Mouse (Mus musculus) MEL (cell line): Measurements from ENCODE around the gene Trib3. TPM values are rescaled to one million over a fixed set of nuclear protein-coding genes. Genes with fewer than 3 reads are reported as not detected.

ENCODE experiments used
- DNase-seq: peaks from one replicate; pipeline ENCODE4 v3.0.0; 2011; ENCODE audit warnings: low read depth, low spot score
- H3K27ac ChIP-seq: 2 replicates; pipeline ENCODE4 v1.5.1; 2012; ENCODE audit warnings: low read depth, mild to moderate bottlenecking, control low read depth, low read length, moderate library complexity; ENCODE audit not compliant: control insufficient read depth
- H3K27me3 ChIP-seq, 2 experiments: fragments of 150-350 bp in 1 of 2; sonication (generic) in 1 of 2; 2 replicates each; pipeline ENCODE4 v1.6.1; 2012; ENCODE audit warnings: low read length in 2 of 2, mild to moderate bottlenecking in 2 of 2, improper control_type of control experiment in 1 of 2, moderate library complexity in 1 of 2; ENCODE audit not compliant: insufficient read depth in 2 of 2, control insufficient read depth in 1 of 2
- H3K36me3 ChIP-seq, 2 experiments: 2 replicates each; pipeline ENCODE4 v1.6.1; 2012 to 2014; ENCODE audit warnings: low read length in 2 of 2, improper control_type of control experiment in 1 of 2, inconsistent platforms in 1 of 2, mild to moderate bottlenecking in 1 of 2; ENCODE audit not compliant: insufficient read depth in 2 of 2, control insufficient read depth in 1 of 2
- H3K4me1 ChIP-seq, 2 experiments: fragments of 150-350 bp in 1 of 2; sonication (generic) in 1 of 2; 2 replicates each; pipeline ENCODE4 v1.6.1; 2012; ENCODE audit warnings: low read length in 2 of 2, improper control_type of control experiment in 1 of 2, mild to moderate bottlenecking in 1 of 2; ENCODE audit not compliant: insufficient read depth in 2 of 2, control insufficient read depth in 1 of 2
- H3K4me3 ChIP-seq, 2 experiments: fragments of 150-350 bp in 1 of 2; sonication (generic) in 1 of 2; 2 replicates each; pipeline ENCODE4 v1.5.1; 2012; ENCODE audit warnings: low read depth in 2 of 2, low read length in 2 of 2, mild to moderate bottlenecking in 2 of 2, moderate library complexity in 2 of 2, control low read depth in 1 of 2, improper control_type of control experiment in 1 of 2; ENCODE audit not compliant: control insufficient read depth in 1 of 2, insufficient read depth in 1 of 2
- H3K79me2 ChIP-seq: 2 replicates; pipeline ENCODE4 v1.6.1; 2012; ENCODE audit warnings: mild to moderate bottlenecking, low read length, moderate library complexity; ENCODE audit not compliant: control insufficient read depth, poor library complexity, insufficient read depth
- H3K9ac ChIP-seq: 2 replicates; pipeline ENCODE4 v1.6.1; 2012; ENCODE audit warnings: low read depth, mild to moderate bottlenecking, control low read depth, low read length, moderate library complexity; ENCODE audit not compliant: control insufficient read depth, poor library complexity, severe bottlenecking
- H3K9me3 ChIP-seq: fragments of 150-350 bp; sonication (generic); replicated peaks from 2 replicates; pipeline ENCODE4 v1.6.1; 2012; ENCODE audit warnings: mild to moderate bottlenecking, low read length, improper control_type of control experiment, moderate library complexity; ENCODE audit not compliant: insufficient read depth
- CHD2 ChIP-seq: IDR thresholded peaks from 2 replicates; pipeline ENCODE4 v1.6.1; 2011; ENCODE audit warnings: low read length, improper control_type of control experiment
- CTCF ChIP-seq, 3 experiments: IDR thresholded peaks in 2 of 3; conservative IDR thresholded peaks in 1 of 3; 2 replicates each; pipeline ENCODE4 v1.5.1; 2011 to 2012; ENCODE audit warnings: low read length in 3 of 3, low read depth in 2 of 3, mild to moderate bottlenecking in 2 of 3, improper control_type of control experiment in 1 of 3, inconsistent platforms in 1 of 3, mixed read lengths in 1 of 3, moderate library complexity in 1 of 3; ENCODE audit not compliant: control insufficient read depth in 1 of 3, insufficient read depth in 1 of 3, poor library complexity in 1 of 3, severe bottlenecking in 1 of 3
- E2F4 ChIP-seq: IDR thresholded peaks from 2 replicates; pipeline ENCODE4 v1.6.1; 2011; ENCODE audit warnings: low read depth, low read length, improper control_type of control experiment, borderline replicate concordance
- ELF1 ChIP-seq: IDR thresholded peaks from 2 replicates; pipeline ENCODE4 v1.6.1; 2014; ENCODE audit warnings: low read depth, mild to moderate bottlenecking, inconsistent platforms, low read length, improper control_type of control experiment, moderate library complexity
- EP300 ChIP-seq, 2 experiments: IDR thresholded peaks; 2 replicates each; pipeline ENCODE4 v1.6.1; 2011; ENCODE audit warnings: improper control_type of control experiment in 2 of 2, low read length in 2 of 2, low read depth in 1 of 2, mild to moderate bottlenecking in 1 of 2
- ETS1 ChIP-seq: IDR thresholded peaks from 2 replicates; pipeline ENCODE4 v1.6.1; 2012; ENCODE audit warnings: low read depth, mild to moderate bottlenecking, inconsistent platforms, low read length, improper control_type of control experiment, moderate library complexity
- GABPA ChIP-seq: IDR thresholded peaks from 2 replicates; pipeline ENCODE4 v1.6.1; 2012; ENCODE audit warnings: low read depth, mild to moderate bottlenecking, inconsistent platforms, low read length, improper control_type of control experiment, moderate library complexity
- GATA1 ChIP-seq: IDR thresholded peaks from 2 replicates; pipeline ENCODE4 v1.6.1; 2011; ENCODE audit warnings: low read depth, low read length, improper control_type of control experiment
- HCFC1 ChIP-seq: IDR thresholded peaks from 2 replicates; pipeline ENCODE4 v1.6.1; 2012; ENCODE audit warnings: low read depth, mild to moderate bottlenecking, inconsistent platforms, low read length, improper control_type of control experiment, moderate library complexity
- JUND ChIP-seq: IDR thresholded peaks from 2 replicates; pipeline ENCODE4 v1.6.1; 2011; ENCODE audit warnings: low read depth, mild to moderate bottlenecking, improper control_type of control experiment, low read length
- KAT2A ChIP-seq: conservative IDR thresholded peaks from 2 replicates; pipeline ENCODE4 v1.6.1; 2012; ENCODE audit warnings: low read depth, low read length, improper control_type of control experiment, inconsistent platforms
- MAX ChIP-seq: IDR thresholded peaks from 2 replicates; pipeline ENCODE4 v1.6.1; 2011; ENCODE audit warnings: low read length, improper control_type of control experiment
- MEF2A ChIP-seq: IDR thresholded peaks from 2 replicates; pipeline ENCODE4 v1.6.1; 2014; ENCODE audit warnings: low read depth, mild to moderate bottlenecking, inconsistent platforms, low read length, improper control_type of control experiment; ENCODE audit not compliant: poor library complexity, insufficient replicate concordance, severe bottlenecking; ENCODE audit errors: extremely low read depth
- MYB ChIP-seq: IDR thresholded peaks from 2 replicates; pipeline ENCODE4 v1.6.1; 2011; ENCODE audit warnings: mild to moderate bottlenecking, low read depth, low read length, improper control_type of control experiment
- MYC ChIP-seq: IDR thresholded peaks from 2 replicates; pipeline ENCODE4 v1.6.1; 2011; ENCODE audit warnings: low read depth, mild to moderate bottlenecking, low read length, improper control_type of control experiment, moderate library complexity
- NELFE ChIP-seq: IDR thresholded peaks from 2 replicates; pipeline ENCODE4 v1.6.1; 2011; ENCODE audit warnings: low read depth, low read length, improper control_type of control experiment
- POLR2A ChIP-seq, 2 experiments: IDR thresholded peaks; 2 replicates each; pipeline ENCODE4 v1.6.1; 2011 to 2012; ENCODE audit warnings: low read length in 2 of 2, mild to moderate bottlenecking in 2 of 2, control low read depth in 1 of 2, improper control_type of control experiment in 1 of 2, low read depth in 1 of 2, moderate library complexity in 1 of 2; ENCODE audit not compliant: control insufficient read depth in 1 of 2, insufficient read depth in 1 of 2, poor library complexity in 1 of 2
- POLR2AphosphoS2 ChIP-seq: IDR thresholded peaks from 2 replicates; pipeline ENCODE4 v1.6.1; 2011; ENCODE audit warnings: low read length, improper control_type of control experiment
- POLR2AphosphoS5 ChIP-seq: IDR thresholded peaks from 2 replicates; pipeline ENCODE4 v1.6.1; 2012; ENCODE audit warnings: low read depth, borderline replicate concordance, mild to moderate bottlenecking, inconsistent platforms, low read length, moderate library complexity, mixed read lengths
- RCOR1 ChIP-seq: IDR thresholded peaks from 2 replicates; pipeline ENCODE4 v1.6.1; 2012; ENCODE audit warnings: low read depth, mild to moderate bottlenecking, inconsistent platforms, low read length, improper control_type of control experiment
- SIN3A ChIP-seq: IDR thresholded peaks from 2 replicates; pipeline ENCODE4 v1.6.1; 2012; ENCODE audit warnings: low read length, improper control_type of control experiment, inconsistent platforms
- SMC3 ChIP-seq: IDR thresholded peaks from 2 replicates; pipeline ENCODE4 v1.6.1; 2011; ENCODE audit warnings: low read depth, low read length, improper control_type of control experiment
- TAL1 ChIP-seq: IDR thresholded peaks from 2 replicates; pipeline ENCODE4 v1.6.1; 2012; ENCODE audit warnings: mild to moderate bottlenecking, inconsistent platforms, low read length, moderate library complexity, mixed read lengths
- TBP ChIP-seq: IDR thresholded peaks from 2 replicates; pipeline ENCODE4 v1.8.0; 2011; ENCODE audit warnings: low read depth, low read length, improper control_type of control experiment
- UBTF ChIP-seq: IDR thresholded peaks from 2 replicates; pipeline ENCODE4 v1.6.1; 2012; ENCODE audit warnings: low read depth, mild to moderate bottlenecking, inconsistent platforms, low read length, improper control_type of control experiment, moderate library complexity, borderline replicate concordance; ENCODE audit not compliant: insufficient read depth
- USF1 ChIP-seq: IDR thresholded peaks from 2 replicates; pipeline ENCODE4 v1.6.1; 2014; ENCODE audit warnings: low read depth, mild to moderate bottlenecking, inconsistent platforms, low read length, improper control_type of control experiment, moderate library complexity
- ZKSCAN1 ChIP-seq: IDR thresholded peaks from 2 replicates; pipeline ENCODE4 v1.6.1; 2012; ENCODE audit warnings: low read depth, mild to moderate bottlenecking, inconsistent platforms, low read length, improper control_type of control experiment, moderate library complexity
- ZNF384 ChIP-seq: IDR thresholded peaks from 2 replicates; pipeline ENCODE4 v1.6.1; 2012; ENCODE audit warnings: low read depth, mild to moderate bottlenecking, inconsistent platforms, low read length, improper control_type of control experiment
- polyA plus RNA-seq, 2 experiments: library from polyadenylated mRNA; stranded (reverse) in 1 of 2; unstranded in 1 of 2; fragments of >175 nt in 1 of 2; fragments of >200 nt in 1 of 2; gene quantifications; 2 replicates each; pipeline versions ENCODE4 v1.2.1 to v1.2.4; 2012; ENCODE audit warnings: low replicate concordance in 2 of 2, low read depth in 1 of 2; ENCODE audit not compliant: insufficient read length in 2 of 2, insufficient read depth in 1 of 2, missing spikeins in 1 of 2
- total RNA-seq: library from RNA; depleted of rRNA; stranded (reverse); fragments of 300-350 nt; gene quantifications from 2 replicates; pipeline ENCODE4 v1.2.3, GENCODE M21; 2012

Trib3 gene
- total and polyA plus RNA-seq, 3 experiments, result 6.1 to 34.9 TPM; not detected in 1

DNA sequence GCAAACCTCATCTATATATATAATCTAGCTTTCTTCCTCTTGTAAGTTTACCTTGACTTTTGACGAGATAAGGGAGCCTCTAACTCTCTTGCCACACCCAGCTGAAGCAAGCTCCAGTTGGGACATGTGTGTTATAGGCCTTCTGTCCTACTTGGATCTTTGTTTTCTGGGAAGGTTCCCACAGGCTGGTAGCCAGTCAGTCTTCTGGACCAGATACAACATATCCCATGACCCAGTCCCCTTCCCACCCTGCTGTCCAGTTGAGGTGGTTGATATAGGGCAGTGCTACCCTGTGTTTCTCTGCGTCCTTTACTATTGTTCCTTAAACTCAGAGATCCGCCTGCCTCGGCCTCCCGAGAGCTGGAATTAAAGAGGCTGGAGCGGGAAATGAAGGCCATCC, 38.4 kb downstream of the Trib3 start:
- Histone ChIP-seq H3K36me3 (peaks cover 7 to 29% of the 10 kb centered on the region in 2 experiments), H3K4me3 (no peak overlapping the region)

GRCm38 (mm10) chr2:152303781-152304180, 40.1 kb downstream of the Trib3 start:
- H3K79me2 ChIP-seq, result 0 out of 2 replicates have a peak, but pooled peaks cover 1% of the 10 kb centered on the region
- H3K4me1 ChIP-seq, result peaks cover 5% of the 10 kb centered on the region in 2 experiments; a peak in 3 of 4 replicates
- no peak overlapping the region for H3K9ac ChIP-seq
- no peak overlapping the region for H3K4me3 ChIP-seq
- no peak for TF ChIP-seq TAL1
- no peak for TF ChIP-seq ZKSCAN1
- TF ChIP-seq POLR2AphosphoS5, result no peak
- TF ChIP-seq MEF2A, result no peak
- TF ChIP-seq EP300 (IDR thresholded peaks at IDR 0.05; ENCODE audit: low read depth in 1 of 2, low read length in 2 of 2), result no peak
- TF ChIP-seq ETS1, result no peak
- no peak for TF ChIP-seq SIN3A
- no peak for TF ChIP-seq GATA1
- no peak for TF ChIP-seq ELF1
- no peak for TF ChIP-seq CHD2
- no peak for TF ChIP-seq UBTF
- TF ChIP-seq POLR2A (IDR thresholded peaks at IDR 0.05; ENCODE audit: control insufficient read depth in 1 of 2, insufficient read depth in 1 of 2, low read depth in 1 of 2, low read length in 2 of 2, poor library complexity in 1 of 2), result no peak
- no peak for TF ChIP-seq HCFC1
- TF ChIP-seq TBP, result no peak
- no peak for TF ChIP-seq MYC
- TF ChIP-seq JUND, result no peak
- no peak for TF ChIP-seq USF1
- no peak for TF ChIP-seq NELFE
- TF ChIP-seq MAX, result no peak
- TF ChIP-seq MYB, result no peak
- H3K27ac ChIP-seq, result no peak overlapping the region
- H3K36me3 ChIP-seq, result peaks cover 7 to 21% of the 10 kb centered on the region in 2 experiments
- no peaks in the 10 kb centered on the region for H3K27me3 ChIP-seq
- no peak for DNase-seq
- H3K9me3 ChIP-seq, result no peaks in the 10 kb centered on the region

More for the DNA sequence above, 38.4 kb downstream of the Trib3 start:
- H3K79me2 ChIP-seq, result 0 out of 2 replicates have a peak, but pooled peaks cover 1% of the 10 kb centered on the region
- no peak overlapping the region for H3K9ac ChIP-seq
- TF ChIP-seq SMC3, result no peak
- no peak for TF ChIP-seq GABPA
- no peak for TF ChIP-seq MEF2A
- no peak for TF ChIP-seq KAT2A
- TF ChIP-seq HCFC1, result no peak
- TF ChIP-seq GATA1, result no peak
- TF ChIP-seq EP300 (IDR thresholded peaks at IDR 0.05; ENCODE audit: low read depth in 1 of 2, low read length in 2 of 2), result no peak
- no peak for TF ChIP-seq USF1
- TF ChIP-seq CTCF (IDR thresholded peaks at IDR 0.05 in 2 of 3, conservative IDR thresholded peaks at IDR 0.05 in 1 of 3; ENCODE audit: control insufficient read depth in 1 of 3, insufficient read depth in 1 of 3, low read depth in 2 of 3, low read length in 3 of 3, poor library complexity in 1 of 3, severe bottlenecking in 1 of 3), result no peak
- TF ChIP-seq RCOR1, result no peak
- TF ChIP-seq UBTF, result no peak
- no peak for TF ChIP-seq MYC
- TF ChIP-seq POLR2AphosphoS2, result no peak
- TF ChIP-seq E2F4, result no peak
- no peak for TF ChIP-seq ZNF384
- TF ChIP-seq, all 39 proteins: peak for 0
- H3K9me3 ChIP-seq, result no peaks in the 10 kb centered on the region
- DNase-seq, result no peak
- no peaks in the 10 kb centered on the region for H3K27me3 ChIP-seq
- H3K27ac ChIP-seq, result no peak overlapping the region
- peaks cover 5% of the 10 kb centered on the region in 2 experiments; a peak in 3 of 4 replicates for H3K4me1 ChIP-seq
